Mouse (Mus musculus) MEL (cell line): ENCODE measurements at regions not wholly inside any gene's neighbourhood (a gene's known extent, or its start where the extent isn't known, plus 50 kb on each side); places are given as distances from the start of the nearest gene placed in this dataset.

Source experiments
- DNase-seq: peaks from one replicate; pipeline ENCODE4 v3.0.0; 2011; ENCODE audit warnings: low read depth, low spot score
- H3K27ac ChIP-seq: 2 replicates; pipeline ENCODE4 v1.5.1; 2012; ENCODE audit warnings: low read depth, mild to moderate bottlenecking, control low read depth, low read length, moderate library complexity; ENCODE audit not compliant: control insufficient read depth
- H3K27me3 ChIP-seq, 2 experiments: fragments of 150-350 bp in 1 of 2; sonication (generic) in 1 of 2; 2 replicates each; pipeline ENCODE4 v1.6.1; 2012; ENCODE audit warnings: low read length in 2 of 2, mild to moderate bottlenecking in 2 of 2, improper control_type of control experiment in 1 of 2, moderate library complexity in 1 of 2; ENCODE audit not compliant: insufficient read depth in 2 of 2, control insufficient read depth in 1 of 2
- H3K36me3 ChIP-seq, 2 experiments: 2 replicates each; pipeline ENCODE4 v1.6.1; 2012 to 2014; ENCODE audit warnings: low read length in 2 of 2, improper control_type of control experiment in 1 of 2, inconsistent platforms in 1 of 2, mild to moderate bottlenecking in 1 of 2; ENCODE audit not compliant: insufficient read depth in 2 of 2, control insufficient read depth in 1 of 2
- H3K4me1 ChIP-seq, 2 experiments: fragments of 150-350 bp in 1 of 2; sonication (generic) in 1 of 2; 2 replicates each; pipeline ENCODE4 v1.6.1; 2012; ENCODE audit warnings: low read length in 2 of 2, improper control_type of control experiment in 1 of 2, mild to moderate bottlenecking in 1 of 2; ENCODE audit not compliant: insufficient read depth in 2 of 2, control insufficient read depth in 1 of 2
- H3K4me3 ChIP-seq, 2 experiments: fragments of 150-350 bp in 1 of 2; sonication (generic) in 1 of 2; 2 replicates each; pipeline ENCODE4 v1.5.1; 2012; ENCODE audit warnings: low read depth in 2 of 2, low read length in 2 of 2, mild to moderate bottlenecking in 2 of 2, moderate library complexity in 2 of 2, control low read depth in 1 of 2, improper control_type of control experiment in 1 of 2; ENCODE audit not compliant: control insufficient read depth in 1 of 2, insufficient read depth in 1 of 2
- H3K79me2 ChIP-seq: 2 replicates; pipeline ENCODE4 v1.6.1; 2012; ENCODE audit warnings: mild to moderate bottlenecking, low read length, moderate library complexity; ENCODE audit not compliant: control insufficient read depth, poor library complexity, insufficient read depth
- H3K9ac ChIP-seq: 2 replicates; pipeline ENCODE4 v1.6.1; 2012; ENCODE audit warnings: low read depth, mild to moderate bottlenecking, control low read depth, low read length, moderate library complexity; ENCODE audit not compliant: control insufficient read depth, poor library complexity, severe bottlenecking
- H3K9me3 ChIP-seq: fragments of 150-350 bp; sonication (generic); replicated peaks from 2 replicates; pipeline ENCODE4 v1.6.1; 2012; ENCODE audit warnings: mild to moderate bottlenecking, low read length, improper control_type of control experiment, moderate library complexity; ENCODE audit not compliant: insufficient read depth
- CHD2 ChIP-seq: IDR thresholded peaks from 2 replicates; pipeline ENCODE4 v1.6.1; 2011; ENCODE audit warnings: low read length, improper control_type of control experiment
- E2F4 ChIP-seq: IDR thresholded peaks from 2 replicates; pipeline ENCODE4 v1.6.1; 2011; ENCODE audit warnings: low read depth, low read length, improper control_type of control experiment, borderline replicate concordance
- ETS1 ChIP-seq: IDR thresholded peaks from 2 replicates; pipeline ENCODE4 v1.6.1; 2012; ENCODE audit warnings: low read depth, mild to moderate bottlenecking, inconsistent platforms, low read length, improper control_type of control experiment, moderate library complexity
- HCFC1 ChIP-seq: IDR thresholded peaks from 2 replicates; pipeline ENCODE4 v1.6.1; 2012; ENCODE audit warnings: low read depth, mild to moderate bottlenecking, inconsistent platforms, low read length, improper control_type of control experiment, moderate library complexity
- JUND ChIP-seq: IDR thresholded peaks from 2 replicates; pipeline ENCODE4 v1.6.1; 2011; ENCODE audit warnings: low read depth, mild to moderate bottlenecking, improper control_type of control experiment, low read length
- KAT2A ChIP-seq: conservative IDR thresholded peaks from 2 replicates; pipeline ENCODE4 v1.6.1; 2012; ENCODE audit warnings: low read depth, low read length, improper control_type of control experiment, inconsistent platforms
- MAFK ChIP-seq: IDR thresholded peaks from 2 replicates; pipeline ENCODE4 v1.6.1; 2011; ENCODE audit warnings: low read depth, mild to moderate bottlenecking, low read length, improper control_type of control experiment, borderline replicate concordance
- MAZ ChIP-seq: IDR thresholded peaks from 2 replicates; pipeline ENCODE4 v1.6.1; 2012; ENCODE audit warnings: low read depth, mild to moderate bottlenecking, inconsistent platforms, low read length, improper control_type of control experiment
- MYB ChIP-seq: IDR thresholded peaks from 2 replicates; pipeline ENCODE4 v1.6.1; 2011; ENCODE audit warnings: mild to moderate bottlenecking, low read depth, low read length, improper control_type of control experiment
- RAD21 ChIP-seq: IDR thresholded peaks from 2 replicates; pipeline ENCODE4 v1.6.1; 2011; ENCODE audit warnings: mild to moderate bottlenecking, low read depth, low read length, improper control_type of control experiment
- RCOR1 ChIP-seq: IDR thresholded peaks from 2 replicates; pipeline ENCODE4 v1.6.1; 2012; ENCODE audit warnings: low read depth, mild to moderate bottlenecking, inconsistent platforms, low read length, improper control_type of control experiment
- TAL1 ChIP-seq: IDR thresholded peaks from 2 replicates; pipeline ENCODE4 v1.6.1; 2012; ENCODE audit warnings: mild to moderate bottlenecking, inconsistent platforms, low read length, moderate library complexity, mixed read lengths
- TCF12 ChIP-seq: IDR thresholded peaks from 2 replicates; pipeline ENCODE4 v1.6.1; 2014; ENCODE audit warnings: low read depth, mild to moderate bottlenecking, inconsistent platforms, low read length, improper control_type of control experiment, moderate library complexity
- USF2 ChIP-seq, 2 experiments: IDR thresholded peaks; 2 replicates each; pipeline ENCODE4 v1.6.1; 2011 to 2012; ENCODE audit warnings: improper control_type of control experiment in 2 of 2, low read length in 2 of 2, borderline replicate concordance in 1 of 2, inconsistent platforms in 1 of 2, low read depth in 1 of 2, mild to moderate bottlenecking in 1 of 2; ENCODE audit not compliant: insufficient read depth in 1 of 2
- ZC3H11A ChIP-seq: IDR thresholded peaks from 2 replicates; pipeline ENCODE4 v1.6.1; 2012; ENCODE audit warnings: low read depth, mild to moderate bottlenecking, inconsistent platforms, low read length, improper control_type of control experiment

DNA sequence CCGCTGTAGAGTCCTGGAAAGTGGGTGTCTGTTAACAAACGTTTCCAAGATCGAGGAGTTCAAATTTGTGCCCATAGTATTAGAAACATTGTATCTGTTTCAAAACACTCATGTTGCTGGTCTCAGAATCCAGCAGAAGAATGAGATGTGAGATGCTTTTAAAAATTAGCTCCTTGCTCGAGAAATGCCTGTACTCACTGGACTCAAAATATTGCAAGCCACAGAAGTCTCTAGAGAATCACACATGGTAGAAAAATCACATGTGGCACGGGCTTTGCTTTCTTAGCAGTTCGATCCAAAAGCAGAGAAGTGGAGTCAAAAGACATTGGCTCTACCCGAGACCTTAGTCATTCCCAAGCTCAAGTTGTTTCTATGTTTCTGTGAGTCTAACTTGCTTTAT, 67.0 kb upstream of the Cpsf6 start:
- DNase-seq = no peak
- no peak overlapping the region for H3K4me3 ChIP-seq
- H3K9me3 ChIP-seq = no peaks in the 10 kb centered on the region
- peaks cover 0 to 2% of the 10 kb centered on the region in 2 experiments; a peak in 2 of 4 replicates for H3K36me3 ChIP-seq
- peaks cover 0 to 4% of the 10 kb centered on the region in 2 experiments; a peak in 2 of 4 replicates for H3K4me1 ChIP-seq
- no peaks in the 10 kb centered on the region for H3K79me2 ChIP-seq
- H3K27ac ChIP-seq = no peak overlapping the region
- TF ChIP-seq CHD2 = no peak
- TF ChIP-seq TCF12 = no peak
- no peak for TF ChIP-seq JUND
- TF ChIP-seq KAT2A = no peak
- no peak for TF ChIP-seq TAL1
- TF ChIP-seq RCOR1 = no peak
- no peak overlapping the region for H3K9ac ChIP-seq
- no peaks in the 10 kb centered on the region for H3K27me3 ChIP-seq

GRCm38 (mm10) chr10:117445801-117446490, 66.1 kb upstream of the Cpsf6 start:
- Histone ChIP-seq H3K9ac (no peak overlapping the region), H3K4me1 (no peaks in the 10 kb centered on the region), H3K27ac (no peak overlapping the region), H3K79me2 (no peaks in the 10 kb centered on the region), H3K27me3 (no peaks in the 10 kb centered on the region), H3K9me3 (no peaks in the 10 kb centered on the region), H3K4me3 (no peak overlapping the region), H3K36me3 (no peaks in the 10 kb centered on the region)
- DNase-seq = no peak
- TF ChIP-seq ETS1 (no peak), ZC3H11A (no peak), HCFC1 (no peak), E2F4 (no peak), MAFK (no peak)

GRCm38 (mm10) chr10:117445181-117445790, 65.5 kb upstream of the Cpsf6 start:
- Histone ChIP-seq H3K79me2 (no peaks in the 10 kb centered on the region), H3K27ac (no peak overlapping the region), H3K4me3 (no peak overlapping the region), H3K4me1 (no peaks in the 10 kb centered on the region)
- TF ChIP-seq CHD2 (no peak), USF2 (IDR thresholded peaks at IDR 0.05; ENCODE audit: borderline replicate concordance in 1 of 2, insufficient read depth in 1 of 2, low read depth in 1 of 2, low read length in 2 of 2) (no peak), RAD21 (no peak), MAZ (no peak), MYB (no peak), TCF12 (no peak)
- TF ChIP-seq, all 39 proteins: peak for 0
- no peaks in the 10 kb centered on the region for H3K9me3 ChIP-seq
- H3K27me3 ChIP-seq = no peaks in the 10 kb centered on the region
- no peak overlapping the region for H3K9ac ChIP-seq
- DNase-seq = no peak
- H3K36me3 ChIP-seq = no peaks in the 10 kb centered on the region
